Mouse (Mus musculus): ENCODE results near the gene Hs2st1.

- no peak for TF ChIP-seq CTCF (IDR thresholded peaks at IDR 0.05; ENCODE audit: control insufficient read depth, insufficient read depth, insufficient read length)
- no peak for TF ChIP-seq MAX (IDR thresholded peaks at IDR 0.05)
- no peak for TF ChIP-seq CEBPB (IDR thresholded peaks at IDR 0.05; ENCODE audit: low read depth)
- TF ChIP-seq FOSL1 (IDR thresholded peaks at IDR 0.05; ENCODE audit: insufficient read depth, low read length, poor library complexity, severe bottlenecking) = no peak
- no peak for TF ChIP-seq USF1 (IDR thresholded peaks at IDR 0.05; ENCODE audit: low read depth)
Measured at GRCm38 (mm10) chr3:144394454-144394943, 175.5 kb downstream of the Hs2st1 start.

Data from C2C12 (cell line).